Mouse (Mus musculus): ENCODE measurements around the gene Ablim1.

GRCm38 (mm10) chr19:57252692-57253448 is 61.8 kb downstream of the Ablim1 start:
- TF ChIP-seq CTCF (IDR thresholded peaks at IDR 0.05; ENCODE audit: low read depth, low read length) (no peak), POLR2A (IDR thresholded peaks at IDR 0.05; ENCODE audit: insufficient read depth, low read length) (no peak)
